Mouse (Mus musculus) myocyte (in vitro differentiated cells): ENCODE data around the gene Cda. TPM values are rescaled to one million over a fixed set of nuclear protein-coding genes. Genes with fewer than 3 reads are reported as not detected.

Experiments
- H3K27me3 ChIP-seq: one replicate; pipeline ENCODE4 v1.6.1; 2011; ENCODE audit not compliant: control insufficient read depth, insufficient read depth, insufficient read length
- H3K36me3 ChIP-seq: one replicate; pipeline ENCODE4 v1.6.1; 2011; ENCODE audit not compliant: control insufficient read depth, insufficient read depth
- H3K4me2 ChIP-seq: one replicate; pipeline ENCODE4 v1.6.1; 2011; ENCODE audit warnings: low read depth, control low read depth
- H3K4me3 ChIP-seq: one replicate; pipeline ENCODE4 v1.5.1; 2011; ENCODE audit warnings: mild to moderate bottlenecking, control low read depth, moderate library complexity
- H3K79me2 ChIP-seq: one replicate; pipeline ENCODE4 v1.6.1; 2011; ENCODE audit not compliant: control insufficient read depth, insufficient read depth
- H3ac ChIP-seq: one replicate; pipeline ENCODE4 v1.6.1; 2011; ENCODE audit not compliant: control insufficient read depth, insufficient read length
- CEBPB ChIP-seq: IDR thresholded peaks from 2 replicates; pipeline ENCODE4 v1.6.1; 2011; ENCODE audit warnings: mild to moderate bottlenecking, moderate library complexity; ENCODE audit not compliant: poor library complexity, insufficient read depth, severe bottlenecking
- E2F4 ChIP-seq: IDR thresholded peaks from one replicate; pipeline ENCODE4 v1.6.1; 2011; ENCODE audit warnings: mild to moderate bottlenecking, control low read depth, moderate library complexity; ENCODE audit not compliant: insufficient read depth
- MAX ChIP-seq: IDR thresholded peaks from one replicate; pipeline ENCODE4 v1.6.1; 2011; ENCODE audit warnings: low read depth, mild to moderate bottlenecking, control low read depth
- MYOD1 ChIP-seq, 3 experiments: IDR thresholded peaks; one replicate each; pipeline ENCODE4 v1.6.1; 2011; ENCODE audit warnings: control low read depth in 2 of 3, low read depth in 2 of 3, mild to moderate bottlenecking in 2 of 3, moderate library complexity in 1 of 3; ENCODE audit not compliant: insufficient read length in 2 of 3, control insufficient read depth in 1 of 3
- MYOG ChIP-seq, 3 experiments: IDR thresholded peaks; one replicate each; pipeline ENCODE4 v1.6.1; 2011; ENCODE audit warnings: control low read depth in 2 of 3, low read depth in 2 of 3, mild to moderate bottlenecking in 2 of 3; ENCODE audit not compliant: insufficient read length in 2 of 3, control insufficient read depth in 1 of 3, insufficient read depth in 1 of 3
- POLR2A ChIP-seq: IDR thresholded peaks from one replicate; pipeline ENCODE4 v1.6.1; 2011; ENCODE audit warnings: low read depth, mild to moderate bottlenecking, control low read depth, moderate library complexity; ENCODE audit not compliant: insufficient read length
- POLR2AphosphoS2 ChIP-seq: IDR thresholded peaks from one replicate; pipeline ENCODE4 v1.6.1; 2011; ENCODE audit warnings: low read depth, control low read depth; ENCODE audit not compliant: insufficient read length
- REST ChIP-seq: IDR thresholded peaks from one replicate; pipeline ENCODE4 v1.6.1; 2011; ENCODE audit warnings: mild to moderate bottlenecking, control low read depth, moderate library complexity; ENCODE audit not compliant: insufficient read depth, insufficient read length
- SRF ChIP-seq: IDR thresholded peaks from one replicate; pipeline ENCODE4 v1.6.1; 2011; ENCODE audit warnings: low read depth; ENCODE audit not compliant: control insufficient read depth, insufficient read length
- TCF12 ChIP-seq: IDR thresholded peaks from one replicate; pipeline ENCODE4 v1.6.1; 2011; ENCODE audit warnings: mild to moderate bottlenecking, control low read depth; ENCODE audit not compliant: poor library complexity, insufficient read depth, severe bottlenecking
- TCF3 ChIP-seq: IDR thresholded peaks from one replicate; pipeline ENCODE4 v1.6.1; 2011; ENCODE audit warnings: low read depth, control low read depth; ENCODE audit not compliant: insufficient read length
- USF1 ChIP-seq: IDR thresholded peaks from one replicate; pipeline ENCODE4 v1.6.1; 2011; ENCODE audit warnings: low read depth, mild to moderate bottlenecking, control low read depth, moderate library complexity
- polyA plus RNA-seq: library from polyadenylated mRNA; unstranded; fragments of >200 nt; fragmentation: generic; extraction: Trizol; gene quantifications from one replicate; pipeline ENCODE4 v1.2.1, GENCODE M21; 2012; ENCODE audit warnings: missing spikeins

Gene Cda
- polyA plus RNA-seq, 1 experiment, result 6.0 TPM

GRCm38 (mm10) chr4:138343341-138343837, 24.4 kb downstream of the Cda start:
- H3K4me2 ChIP-seq, result peak overlapping the region; percentile 76
- H3K36me3 ChIP-seq, result no peaks in the 10 kb centered on the region
- H3K4me3 ChIP-seq, result no peak overlapping the region
- no peaks in the 10 kb centered on the region for H3K27me3 ChIP-seq
- no peaks in the 10 kb centered on the region for H3K79me2 ChIP-seq
- TF ChIP-seq MYOD1 (IDR thresholded peaks at IDR 0.05; ENCODE audit: control insufficient read depth in 1 of 3, insufficient read length in 2 of 3, low read depth in 2 of 3) (no peak), TCF3 (no peak), SRF (no peak), POLR2A (no peak), USF1 (no peak)
- H3ac ChIP-seq, result no peak overlapping the region

- Histone ChIP-seq H3ac (no peak overlapping the region), H3K4me2 (peak overlapping the region; percentile 76), H3K4me3 (no peak overlapping the region), H3K36me3 (no peaks in the 10 kb centered on the region), H3K27me3 (no peaks in the 10 kb centered on the region), H3K79me2 (no peaks in the 10 kb centered on the region)
- TF ChIP-seq REST (no peak), SRF (no peak), MYOG (IDR thresholded peaks at IDR 0.05; ENCODE audit: control insufficient read depth in 1 of 3, insufficient read depth in 1 of 3, insufficient read length in 2 of 3, low read depth in 2 of 3) (no peak), MYOD1 (IDR thresholded peaks at IDR 0.05; ENCODE audit: control insufficient read depth in 1 of 3, insufficient read length in 2 of 3, low read depth in 2 of 3) (no peak), USF1 (no peak), CEBPB (no peak), E2F4 (no peak), POLR2A (no peak), POLR2AphosphoS2 (no peak), MAX (no peak), TCF12 (no peak)
Observed at GRCm38 (mm10) chr4:138342778-138343177, 25.0 kb downstream of the Cda start.

- H3K79me2 ChIP-seq, result no peaks in the 10 kb centered on the region
- TF ChIP-seq USF1 (no peak), POLR2AphosphoS2 (no peak), MYOD1 (IDR thresholded peaks at IDR 0.05; ENCODE audit: control insufficient read depth in 1 of 3, insufficient read length in 2 of 3, low read depth in 2 of 3) (no peak), TCF12 (no peak), E2F4 (no peak), MYOG (IDR thresholded peaks at IDR 0.05; ENCODE audit: control insufficient read depth in 1 of 3, insufficient read depth in 1 of 3, insufficient read length in 2 of 3, low read depth in 2 of 3) (no peak), MAX (no peak), CEBPB (no peak), REST (no peak), TCF3 (no peak), POLR2A (no peak), SRF (no peak)
- H3ac ChIP-seq, result no peak overlapping the region
- H3K4me2 ChIP-seq, result no peak overlapping the region
- no peaks in the 10 kb centered on the region for H3K27me3 ChIP-seq
- no peaks in the 10 kb centered on the region for H3K36me3 ChIP-seq
- no peak overlapping the region for H3K4me3 ChIP-seq
Observed at GRCm38 (mm10) chr4:138342048-138342447, 25.7 kb downstream of the Cda start.

GRCm38 (mm10) chr4:138341393-138341792, 26.4 kb downstream of the Cda start:
- Histone ChIP-seq H3K36me3 (no peaks in the 10 kb centered on the region), H3K79me2 (no peaks in the 10 kb centered on the region), H3ac (no peak overlapping the region), H3K27me3 (no peaks in the 10 kb centered on the region), H3K4me2 (no peak overlapping the region), H3K4me3 (no peak overlapping the region)
- TF ChIP-seq MYOG (IDR thresholded peaks at IDR 0.05; ENCODE audit: control insufficient read depth in 1 of 3, insufficient read depth in 1 of 3, insufficient read length in 2 of 3, low read depth in 2 of 3), result no peak
- no peak for TF ChIP-seq REST
- no peak for TF ChIP-seq E2F4
- no peak for TF ChIP-seq MYOD1 (IDR thresholded peaks at IDR 0.05; ENCODE audit: control insufficient read depth in 1 of 3, insufficient read length in 2 of 3, low read depth in 2 of 3)
- TF ChIP-seq MAX, result no peak
- no peak for TF ChIP-seq POLR2AphosphoS2
- no peak for TF ChIP-seq CEBPB
- no peak for TF ChIP-seq TCF12
- TF ChIP-seq TCF3, result no peak
- no peak for TF ChIP-seq SRF
- TF ChIP-seq USF1, result no peak

- no peak overlapping the region for H3K4me3 ChIP-seq
- H3K27me3 ChIP-seq, result no peaks in the 10 kb centered on the region
- no peaks in the 10 kb centered on the region for H3K79me2 ChIP-seq
- H3ac ChIP-seq, result no peak overlapping the region
- no peaks in the 10 kb centered on the region for H3K36me3 ChIP-seq
- H3K4me2 ChIP-seq, result no peak overlapping the region
- TF ChIP-seq TCF12 (no peak), E2F4 (no peak), POLR2A (no peak), SRF (no peak), CEBPB (no peak), TCF3 (no peak), USF1 (no peak), MYOD1 (IDR thresholded peaks at IDR 0.05; ENCODE audit: control insufficient read depth in 1 of 3, insufficient read length in 2 of 3, low read depth in 2 of 3) (no peak), POLR2AphosphoS2 (no peak), MAX (no peak), MYOG (IDR thresholded peaks at IDR 0.05; ENCODE audit: control insufficient read depth in 1 of 3, insufficient read depth in 1 of 3, insufficient read length in 2 of 3, low read depth in 2 of 3) (no peak), REST (no peak)
Observed at GRCm38 (mm10) chr4:138339963-138340362, 27.8 kb downstream of the Cda start.
